Mouse (Mus musculus): Measurements from ENCODE around the gene Capza2. TPM values are rescaled to one million over a fixed set of nuclear protein-coding genes. Genes with fewer than 3 reads are reported as not detected.
A peak's percentile ranks its signal among the peaks of the same experiment; 100 is the strongest.

Gene Capza2
- polyA plus RNA-seq, 1 experiment from 2014 or later: 238 TPM

DNA sequence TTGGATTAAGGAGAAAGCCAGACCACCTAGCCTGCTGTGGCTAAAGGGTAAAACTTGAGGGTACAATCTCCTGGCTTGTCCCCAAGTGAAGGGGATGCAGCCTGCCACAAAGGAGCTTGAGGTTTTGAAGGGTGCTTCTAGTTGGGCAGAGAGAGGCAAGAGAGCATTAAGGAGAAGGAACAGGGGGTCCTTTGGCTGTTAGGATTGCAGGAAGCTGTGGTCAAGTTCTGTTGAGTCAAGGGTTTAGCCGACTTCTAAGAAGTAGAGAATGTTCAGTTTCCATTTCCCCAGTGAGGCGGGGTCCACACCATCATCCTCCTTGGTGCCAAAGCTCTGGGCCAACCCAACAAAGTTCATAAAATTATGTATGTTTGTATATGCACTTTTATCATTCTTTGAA, 19.0 kb downstream of the Capza2 start:
- WGBS: 98% methylated on average over 2 of the region's 2 CpGs
- no peaks in the 10 kb centered on the region for H3K4me1 ChIP-seq (replicated peaks)

GRCm38 (mm10) chr6:17657308-17657707, 21.3 kb downstream of the Capza2 start:
- no peaks in the 10 kb centered on the region for H3K9me3 ChIP-seq
- peaks cover 26% of the 10 kb centered on the region for H3K36me3 ChIP-seq
- no peaks in the 10 kb centered on the region for H3K4me1 ChIP-seq (replicated peaks)
- H3K4me3 ChIP-seq (replicated peaks): no peak overlapping the region
- WGBS: 77% methylated on average over 1 of the region's 1 CpGs
- H3K27ac ChIP-seq: no peak overlapping the region
- ATAC-seq: no peak
- no peaks in the 10 kb centered on the region for H3K27me3 ChIP-seq
- H3K9ac ChIP-seq (replicated peaks): no peak overlapping the region
- no peak overlapping the region for H3K4me2 ChIP-seq (replicated peaks)

More for the DNA sequence above, 19.0 kb downstream of the Capza2 start:
- Histone ChIP-seq H3K9ac (replicated peaks) (no peak overlapping the region), H3K9me3 (no peaks in the 10 kb centered on the region), H3K4me2 (replicated peaks) (no peak overlapping the region), H3K36me3 (peaks cover 29% of the 10 kb centered on the region), H3K4me3 (replicated peaks) (no peak overlapping the region), H3K27me3 (no peaks in the 10 kb centered on the region), H3K27ac (no peak overlapping the region)
- no peak for ATAC-seq

- ATAC-seq: no peak
- H3K9me3 ChIP-seq: no peaks in the 10 kb centered on the region
- H3K27ac ChIP-seq: no peak overlapping the region
- H3K9ac ChIP-seq (replicated peaks): no peak overlapping the region
- peaks cover 53% of the 10 kb centered on the region for H3K36me3 ChIP-seq
- no peak overlapping the region for H3K4me2 ChIP-seq (replicated peaks)
- H3K27me3 ChIP-seq: no peaks in the 10 kb centered on the region
- no peak overlapping the region for H3K4me3 ChIP-seq (replicated peaks)
- H3K4me1 ChIP-seq (replicated peaks): no peaks in the 10 kb centered on the region
- 96% methylated on average over 7 of the region's 7 CpGs for WGBS
These were observed 29.3 kb downstream of the Capza2 start for GRCm38 (mm10) chr6:17665348-17665747.

DNA sequence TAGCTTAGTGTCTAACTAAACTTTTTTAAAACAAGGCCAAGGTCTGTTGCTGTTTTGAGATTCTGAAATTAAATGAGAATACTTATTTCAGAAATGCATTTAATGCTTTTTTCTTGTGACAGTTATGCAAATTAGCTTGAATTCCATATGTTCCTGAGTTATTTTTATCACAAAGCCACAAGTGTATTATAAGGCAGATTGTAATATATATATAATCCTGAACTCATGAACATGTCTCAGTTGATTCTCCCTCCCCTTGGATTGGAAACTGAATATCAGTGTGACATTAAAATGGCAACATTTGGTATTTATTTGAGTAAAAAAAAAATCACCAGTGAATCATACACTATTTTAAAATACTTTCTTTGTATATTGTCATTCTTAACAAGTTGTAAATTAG, 30.0 kb downstream of the Capza2 start:
- ATAC-seq: no peak
- H3K36me3 ChIP-seq: peaks cover 53% of the 10 kb centered on the region
- H3K27ac ChIP-seq: no peak overlapping the region
- H3K4me3 ChIP-seq (replicated peaks): no peak overlapping the region
- H3K27me3 ChIP-seq: no peaks in the 10 kb centered on the region
- H3K4me1 ChIP-seq (replicated peaks): no peaks in the 10 kb centered on the region
- H3K9ac ChIP-seq (replicated peaks): no peak overlapping the region
- H3K9me3 ChIP-seq: no peaks in the 10 kb centered on the region
- no peak overlapping the region for H3K4me2 ChIP-seq (replicated peaks)

DNA sequence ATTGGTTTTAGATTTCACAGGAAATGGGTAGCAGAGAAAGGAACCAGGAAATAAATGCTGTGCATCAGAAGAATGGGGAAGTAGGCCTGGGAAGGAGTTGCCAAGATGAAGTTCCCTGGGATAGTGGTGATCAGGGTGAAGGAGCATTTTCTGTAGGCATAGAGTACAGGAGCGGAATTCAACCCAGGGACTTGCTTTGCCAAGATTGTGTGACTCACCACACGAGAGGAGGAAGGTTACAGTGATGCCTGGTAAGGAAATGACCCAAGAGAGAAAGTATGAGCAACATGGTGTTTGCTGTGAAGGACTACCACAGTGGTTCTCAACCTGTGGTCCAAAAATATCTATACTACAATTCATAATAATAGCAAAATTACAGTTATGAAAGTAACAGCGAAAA, 31.8 kb downstream of the Capza2 start:
- peaks cover 40% of the 10 kb centered on the region for H3K36me3 ChIP-seq
- H3K4me3 ChIP-seq (replicated peaks): no peak overlapping the region
- no peaks in the 10 kb centered on the region for H3K9me3 ChIP-seq
- H3K27me3 ChIP-seq: no peaks in the 10 kb centered on the region
- no peak overlapping the region for H3K27ac ChIP-seq
- no peak for ATAC-seq
- H3K4me2 ChIP-seq (replicated peaks): no peak overlapping the region
- no peaks in the 10 kb centered on the region for H3K4me1 ChIP-seq (replicated peaks)
- 95% methylated on average over 3 of the region's 3 CpGs for WGBS
- no peak overlapping the region for H3K9ac ChIP-seq (replicated peaks)

DNA sequence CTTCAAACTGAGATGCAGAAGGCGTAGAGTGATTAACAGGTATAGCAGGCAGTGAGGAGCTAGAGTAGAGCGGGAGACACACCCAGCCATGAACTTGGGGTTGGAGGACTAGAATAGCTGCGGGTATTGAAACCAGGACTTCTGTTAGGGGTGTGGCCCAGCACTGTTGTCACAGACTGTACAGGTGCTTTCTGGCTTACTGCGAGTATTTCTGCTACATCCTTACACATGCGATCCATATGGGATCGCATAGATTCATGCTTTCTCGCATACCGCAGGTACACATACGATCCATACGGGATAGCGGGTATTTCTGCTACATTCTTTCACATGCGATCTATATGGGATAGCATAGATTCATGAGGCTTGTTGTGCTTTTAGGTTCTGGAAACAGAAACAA, 32.3 kb downstream of the Capza2 start:
- Histone ChIP-seq H3K27ac (no peak overlapping the region), H3K4me2 (replicated peaks) (no peak overlapping the region), H3K27me3 (no peaks in the 10 kb centered on the region), H3K36me3 (peaks cover 35% of the 10 kb centered on the region), H3K4me1 (replicated peaks) (no peaks in the 10 kb centered on the region), H3K4me3 (replicated peaks) (no peak overlapping the region), H3K9ac (replicated peaks) (no peak overlapping the region), H3K9me3 (no peaks in the 10 kb centered on the region)
- WGBS: 96% methylated on average over 12 of the region's 12 CpGs
- ATAC-seq: 0 out of 2 replicates have a peak, but pooled peaks have one; percentile 3

DNA sequence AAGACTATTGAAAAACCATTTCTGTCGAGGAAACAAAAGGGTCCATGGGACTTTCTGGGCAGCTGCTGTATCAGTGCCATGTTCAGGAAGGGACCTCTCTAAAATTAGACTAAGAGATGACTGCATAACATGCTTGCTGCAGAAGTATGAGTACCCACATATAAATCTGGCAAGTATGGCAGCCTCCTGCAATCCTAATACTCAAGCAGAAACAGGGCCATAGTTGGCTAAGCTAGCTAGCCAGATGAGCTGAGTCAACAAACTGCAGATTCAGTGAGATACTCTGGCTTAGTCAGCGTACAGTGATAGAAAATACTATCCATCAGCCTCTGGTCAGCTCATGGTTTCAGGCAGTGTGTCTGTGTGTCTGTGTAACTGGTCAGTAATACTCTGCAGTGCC, 33.8 kb downstream of the Capza2 start:
- Histone ChIP-seq H3K4me3 (replicated peaks) (no peak overlapping the region), H3K27me3 (no peaks in the 10 kb centered on the region), H3K4me1 (replicated peaks) (no peaks in the 10 kb centered on the region), H3K4me2 (replicated peaks) (no peak overlapping the region), H3K27ac (no peak overlapping the region), H3K9me3 (no peaks in the 10 kb centered on the region), H3K9ac (replicated peaks) (no peak overlapping the region), H3K36me3 (peaks cover 27% of the 10 kb centered on the region)
- no peak for ATAC-seq
- 81% methylated on average over 2 of the region's 2 CpGs for WGBS

GRCm38 (mm10) chr6:17675019-17675756, 39.2 kb downstream of the Capza2 start:
- no peak overlapping the region for H3K9ac ChIP-seq (replicated peaks)
- no peak overlapping the region for H3K4me3 ChIP-seq (replicated peaks)
- no peaks in the 10 kb centered on the region for H3K27me3 ChIP-seq
- WGBS: 22% methylated on average over 11 of the region's 12 CpGs
- ATAC-seq: peak; percentile 75
- 0 out of 2 replicates have a peak overlapping the region, but pooled peaks have one; percentile 7 for H3K4me2 ChIP-seq (replicated peaks)
- H3K36me3 ChIP-seq: no peaks in the 10 kb centered on the region
- H3K27ac ChIP-seq: no peak overlapping the region
- no peaks in the 10 kb centered on the region for H3K9me3 ChIP-seq
- no peaks in the 10 kb centered on the region for H3K4me1 ChIP-seq (replicated peaks)

- H3K36me3 ChIP-seq: no peaks in the 10 kb centered on the region
- no peak overlapping the region for H3K27ac ChIP-seq
- ATAC-seq: no peak
- no peak overlapping the region for H3K4me3 ChIP-seq (replicated peaks)
- H3K27me3 ChIP-seq: no peaks in the 10 kb centered on the region
- H3K9ac ChIP-seq (replicated peaks): no peak overlapping the region
- WGBS: 83% methylated on average over 2 of the region's 2 CpGs
- H3K9me3 ChIP-seq: no peaks in the 10 kb centered on the region
- H3K4me1 ChIP-seq (replicated peaks): no peaks in the 10 kb centered on the region
- no peak overlapping the region for H3K4me2 ChIP-seq (replicated peaks)
These were observed 41.0 kb downstream of the Capza2 start for GRCm38 (mm10) chr6:17677008-17677407.

GRCm38 (mm10) chr6:17680266-17680925, 44.4 kb downstream of the Capza2 start:
- Histone ChIP-seq H3K27me3 (no peaks in the 10 kb centered on the region), H3K27ac (no peak overlapping the region), H3K4me2 (replicated peaks) (no peak overlapping the region), H3K4me3 (replicated peaks) (no peak overlapping the region), H3K9me3 (no peaks in the 10 kb centered on the region), H3K9ac (replicated peaks) (no peak overlapping the region), H3K36me3 (no peaks in the 10 kb centered on the region), H3K4me1 (replicated peaks) (no peaks in the 10 kb centered on the region)
- no peak for ATAC-seq
- WGBS: 87% methylated on average over 6 of the region's 6 CpGs

DNA sequence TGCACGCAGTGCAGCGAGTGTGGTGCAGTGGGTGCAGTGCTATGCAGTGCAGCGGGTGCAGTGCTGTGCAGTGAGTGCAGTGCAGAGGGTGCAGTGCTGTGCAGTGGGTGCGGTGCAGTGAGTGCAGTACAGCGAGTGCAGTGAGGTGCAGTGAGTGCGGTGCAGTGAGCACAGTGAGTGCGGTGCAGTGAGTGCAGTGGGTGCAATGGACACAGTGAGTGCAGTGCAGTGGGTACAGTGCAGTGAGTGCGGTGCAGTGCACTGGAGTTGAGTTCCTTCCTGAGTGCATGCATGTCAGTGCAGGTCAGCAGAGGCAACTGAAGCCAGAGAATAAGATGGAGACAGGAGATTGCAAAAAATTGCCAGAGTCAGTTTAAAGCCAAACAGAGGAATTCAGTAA, 45.8 kb downstream of the Capza2 start:
- 96% methylated on average over 8 of the region's 8 CpGs for WGBS
- Histone ChIP-seq H3K27me3 (no peaks in the 10 kb centered on the region), H3K27ac (no peak overlapping the region), H3K9me3 (no peaks in the 10 kb centered on the region), H3K4me1 (replicated peaks) (no peaks in the 10 kb centered on the region), H3K4me3 (replicated peaks) (no peak overlapping the region), H3K36me3 (no peaks in the 10 kb centered on the region), H3K4me2 (replicated peaks) (no peak overlapping the region), H3K9ac (replicated peaks) (no peak overlapping the region)
- 0 out of 2 replicates have a peak, but pooled peaks have one; percentile 30 for ATAC-seq

DNA sequence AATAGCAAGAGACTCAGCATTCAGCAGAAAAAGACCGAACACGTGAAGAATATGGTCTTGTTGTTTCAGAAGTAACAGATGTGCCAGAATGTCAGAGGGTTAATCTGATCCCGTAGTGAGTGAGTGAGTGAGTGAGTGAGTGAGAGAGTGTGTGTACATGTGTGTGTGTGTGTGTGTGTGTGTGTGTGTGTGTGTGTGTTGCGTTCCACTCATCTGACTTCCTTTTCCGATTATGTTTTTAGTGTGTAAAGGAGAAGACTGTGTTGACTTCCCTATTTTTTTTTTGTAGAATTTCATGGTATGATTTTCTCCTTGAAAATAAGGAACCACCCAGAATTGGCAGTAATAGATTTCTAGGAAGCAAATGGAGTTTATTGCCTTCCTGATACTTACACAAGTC, 52.6 kb downstream of the Capza2 start:
- no peaks in the 10 kb centered on the region for H3K36me3 ChIP-seq
- no peak overlapping the region for H3K4me2 ChIP-seq (replicated peaks)
- H3K9me3 ChIP-seq: no peaks in the 10 kb centered on the region
- no peak overlapping the region for H3K27ac ChIP-seq
- no peak overlapping the region for H3K4me3 ChIP-seq (replicated peaks)
- H3K9ac ChIP-seq (replicated peaks): no peak overlapping the region
- no peaks in the 10 kb centered on the region for H3K27me3 ChIP-seq
- peaks cover 4% of the 10 kb centered on the region; the same call in 1 of the 2 replicates for H3K4me1 ChIP-seq (replicated peaks)
- 90% methylated on average over 5 of the region's 5 CpGs for WGBS
- no peak for ATAC-seq

Data from midbrain, embryonic 13.5 days (tissue).